ENCODE assay signal across 8 mouse cellular contexts in the genomic region with DNA sequence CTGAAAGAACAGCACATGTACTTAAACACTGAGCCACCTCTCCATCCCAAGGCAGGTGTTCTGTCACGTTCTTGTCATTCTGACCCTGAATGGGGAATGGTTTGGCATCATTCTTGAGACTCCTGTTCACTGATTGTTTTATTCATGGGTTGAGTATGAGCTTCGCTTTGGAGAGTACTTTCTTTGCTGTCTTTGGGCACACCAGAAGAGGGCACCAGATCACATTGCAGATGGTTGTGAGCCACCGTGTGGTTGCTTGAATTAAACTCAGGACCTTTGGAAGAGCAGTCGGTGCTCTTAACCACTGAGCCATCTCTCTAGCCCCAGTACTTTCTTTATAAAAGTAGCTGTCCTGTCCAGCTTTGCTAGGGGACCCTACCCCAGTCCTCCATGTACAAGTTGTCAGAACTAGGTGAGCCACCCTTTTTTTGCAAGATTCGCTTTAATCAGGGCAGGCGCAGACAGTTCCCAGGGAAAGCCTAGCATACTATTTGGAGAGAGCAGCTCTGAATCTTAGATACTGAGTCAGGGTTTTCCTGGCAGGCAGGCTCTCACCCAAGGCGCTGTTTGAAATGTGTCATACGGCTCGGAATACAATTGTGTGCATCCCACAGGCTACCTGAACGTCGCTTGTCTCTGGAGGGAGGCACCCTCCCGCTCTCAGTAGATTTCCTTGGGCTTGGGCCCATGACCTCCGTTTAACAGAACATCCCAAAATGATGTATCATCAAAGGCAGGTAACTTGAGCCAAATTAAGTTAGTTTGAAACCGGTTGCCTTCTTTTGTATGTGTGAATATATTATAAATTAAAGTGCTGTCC.
DNase-seq lines count a peak whose midpoint lies in the region; ATAC-seq and TF ChIP-seq lines count a peak whose summit lies in the region.

No protein-coding gene starts in this region.

- no peaks in the 10 kb centered on the region for H3K9me3 ChIP-seq in intestine, postnatal 0 days (ENCODE audit: control insufficient read depth)
- no peaks in the 10 kb centered on the region for H3K9me3 ChIP-seq in intestine, embryonic 16.5 days (ENCODE audit: control insufficient read depth, low read length)
- no peaks in the 10 kb centered on the region for H3K9me3 ChIP-seq in ES-E14 (ENCODE audit: control insufficient read depth, insufficient read depth, low read depth, low read length)
- no peaks in the 10 kb centered on the region for H3K9me3 ChIP-seq in hindbrain, postnatal 0 days (ENCODE audit: low read length)
- H3K9me3 ChIP-seq in stomach, embryonic 15.5 days = no peaks in the 10 kb centered on the region

- 31% methylated on average over 14 of the region's 14 CpGs for WGBS in intestine, postnatal 0 days
- 27% methylated on average over 14 of the region's 14 CpGs for WGBS in intestine, embryonic 16.5 days
- 18% methylated on average over 14 of the region's 14 CpGs for WGBS in hindbrain, postnatal 0 days
- WGBS in stomach, embryonic 15.5 days = 26% methylated on average over 14 of the region's 14 CpGs

- peak; percentile 74 for TF ChIP-seq CTCF in intestine, postnatal 0 days (IDR thresholded peaks at IDR 0.05; ENCODE audit: low read depth)
- TF ChIP-seq CTCF in hindbrain, postnatal 0 days (IDR thresholded peaks at IDR 0.05; ENCODE audit: low read depth) = peak; percentile 74

- in situ Hi-C loops in ES-E14 (cut with MboI; ENCODE audit: low sequenced_read_pairs in 2 of 2, unreplicated experiment in 2 of 2) = no loop called here

- H3K9ac ChIP-seq in intestine, postnatal 0 days (ENCODE audit: low read depth, low read length) = no peak overlapping the region
- H3K9ac ChIP-seq in intestine, embryonic 16.5 days (ENCODE audit: low read depth, low read length) = no peak overlapping the region
- no peak overlapping the region for H3K9ac ChIP-seq in ES-E14 (ENCODE audit: insufficient read depth, low read depth, low read length, poor library complexity, severe bottlenecking)
- no peak overlapping the region for H3K9ac ChIP-seq in hindbrain, postnatal 0 days (replicated peaks; ENCODE audit: low read length)
- H3K9ac ChIP-seq in stomach, embryonic 15.5 days = no peak overlapping the region

- no peaks in the 10 kb centered on the region for H3K4me1 ChIP-seq in intestine, postnatal 0 days (replicated peaks; ENCODE audit: control insufficient read depth, insufficient read depth, low read length)
- H3K4me1 ChIP-seq in intestine, embryonic 16.5 days (ENCODE audit: control insufficient read depth, insufficient read depth, low read length) = no peaks in the 10 kb centered on the region
- H3K4me1 ChIP-seq in ES-E14 (ENCODE audit: control insufficient read depth in 2 of 2, insufficient read depth in 2 of 2, low read length in 2 of 2, poor library complexity in 1 of 2) = no peaks in the 10 kb centered on the region
- no peaks in the 10 kb centered on the region for H3K4me1 ChIP-seq in hindbrain, postnatal 0 days (ENCODE audit: insufficient read depth, low read length)
- no peaks in the 10 kb centered on the region for H3K4me1 ChIP-seq in stomach, embryonic 15.5 days

- no peaks in the 10 kb centered on the region for H3K27me3 ChIP-seq in intestine, postnatal 0 days (replicated peaks; ENCODE audit: control insufficient read depth, insufficient read depth, low read length)
- no peaks in the 10 kb centered on the region for H3K27me3 ChIP-seq in intestine, embryonic 16.5 days (replicated peaks; ENCODE audit: control insufficient read depth, insufficient read depth, low read length)
- no peaks in the 10 kb centered on the region for H3K27me3 ChIP-seq in hindbrain, postnatal 0 days (ENCODE audit: insufficient read depth, low read length)
- H3K27me3 ChIP-seq in stomach, embryonic 15.5 days (replicated peaks) = no peaks in the 10 kb centered on the region

- ATAC-seq in intestine, postnatal 0 days = no peak
- no peak for ATAC-seq in intestine, embryonic 16.5 days
- ATAC-seq in hindbrain, postnatal 0 days = peak; percentile 36; the same call in 1 of the 2 replicates
- ATAC-seq in stomach, embryonic 15.5 days (ENCODE audit: insufficient read depth, low FRiP score, low read depth) = no peak

- H3K27ac ChIP-seq in intestine, postnatal 0 days (ENCODE audit: low read depth, low read length) = no peak overlapping the region
- H3K27ac ChIP-seq in intestine, embryonic 16.5 days (ENCODE audit: low read length) = no peak overlapping the region
- no peak overlapping the region for H3K27ac ChIP-seq in ES-E14 (ENCODE audit: insufficient read depth, low read depth, low read length, poor library complexity, severe bottlenecking)
- H3K27ac ChIP-seq in hindbrain, postnatal 0 days = no peak overlapping the region
- no peak overlapping the region for H3K27ac ChIP-seq in stomach, embryonic 15.5 days

- DNase-seq in ES-E14 (ENCODE audit: low read depth, low spot score) = peak; percentile 12
- DNase-seq in embryo, embryonic 11 days = peak; percentile 43
- DNase-seq in hindbrain, postnatal 0 days (ENCODE audit: low spot score) = peak; percentile 59
- no peak for DNase-seq in ovary, postnatal 36 days (ENCODE audit: low spot score)
- DNase-seq in ovary, adult 18-20 months (ENCODE audit: low spot score) = no peak

- no peak overlapping the region for H3K4me3 ChIP-seq in intestine, postnatal 0 days (ENCODE audit: low read depth, low read length)
- H3K4me3 ChIP-seq in intestine, embryonic 16.5 days (ENCODE audit: low read length) = no peak overlapping the region
- H3K4me3 ChIP-seq in ES-E14 (ENCODE audit: insufficient read depth in 1 of 2, low read depth in 1 of 2, low read length in 2 of 2, poor library complexity in 1 of 2, severe bottlenecking in 1 of 2) = no peak overlapping the region
- no peak overlapping the region for H3K4me3 ChIP-seq in hindbrain, postnatal 0 days (ENCODE audit: low read length)
- no peak overlapping the region for H3K4me3 ChIP-seq in stomach, embryonic 15.5 days (replicated peaks)

- no peaks in the 10 kb centered on the region for H3K36me3 ChIP-seq in intestine, postnatal 0 days (ENCODE audit: control insufficient read depth, insufficient read depth)
- H3K36me3 ChIP-seq in intestine, embryonic 16.5 days (ENCODE audit: control insufficient read depth, insufficient read depth, low read length) = no peaks in the 10 kb centered on the region
- H3K36me3 ChIP-seq in ES-E14 (ENCODE audit: control insufficient read depth, insufficient read depth, low read length, poor library complexity, severe bottlenecking) = no peaks in the 10 kb centered on the region
- H3K36me3 ChIP-seq in hindbrain, postnatal 0 days (ENCODE audit: insufficient read depth, low read length) = no peaks in the 10 kb centered on the region
- H3K36me3 ChIP-seq in stomach, embryonic 15.5 days = no peaks in the 10 kb centered on the region

- 0 out of 2 replicates have a peak overlapping the region, but pooled peaks have one; percentile 17 for H3K4me2 ChIP-seq in intestine, postnatal 0 days (replicated peaks; ENCODE audit: low read depth)
- H3K4me2 ChIP-seq in intestine, embryonic 16.5 days (ENCODE audit: low read depth, low read length) = no peak overlapping the region
- peak overlapping the region; percentile 33; the same call in 1 of the 2 replicates for H3K4me2 ChIP-seq in hindbrain, postnatal 0 days (ENCODE audit: low read depth, low read length)
- H3K4me2 ChIP-seq in stomach, embryonic 15.5 days = peak overlapping the region; percentile 25; the same call in 1 of the 2 replicates

TF ChIP-seq in ES-E14, 5 proteins besides CTCF, POLR2A, EP300 and RAD21:
- TF ChIP-seq MAFK (IDR thresholded peaks at IDR 0.05; ENCODE audit: insufficient read depth, low read depth, low read length) (no peak), ZC3H11A (IDR thresholded peaks at IDR 0.05; ENCODE audit: borderline replicate concordance, low read depth, low read length) (no peak)

Comparison
In these comparisons a context has a peak if more than half of its experiments do, and no peak if none do; other contexts are left out.
1. DNase-seq: peak in ES-E14 (single experiment), embryo, embryonic 11 days (single experiment) and hindbrain, postnatal 0 days (single experiment); none in ovary, postnatal 36 days (single experiment) and ovary, adult 18-20 months (single experiment).